Mouse (Mus musculus) ZHBTc4 (cell line): ENCODE data around the gene Rln3.

Experiments
- DNase-seq: peaks from one replicate; pipeline ENCODE4 v3.0.0-alpha.2; 2011; ENCODE audit warnings: low read depth, low spot score

Gene Rln3

GRCm38 (mm10) chr8:83997511-83998141 is 47.2 kb downstream of the Rln3 start, which contains the start of gene Samd1:
TSS of gene Samd1 (plus strand) at chr8:83997672.
- DNase-seq: peak; percentile 79

GRCm38 (mm10) chr8:83996567-83997505 is 48.0 kb downstream of the Rln3 start:
- DNase-seq: peak; percentile 89

GRCm38 (mm10) chr8:83995973-83996372 is 48.8 kb downstream of the Rln3 start:
- DNase-seq: no peak

- no peak for DNase-seq
Measured at GRCm38 (mm10) chr8:83994030-83994429, 50.8 kb downstream of the Rln3 start.
